Mouse (Mus musculus): Measurements from ENCODE around the gene Olfr123. TPM values are rescaled to one million over a fixed set of nuclear protein-coding genes. Genes with fewer than 3 reads are reported as not detected.

The Olfr123 gene
- total RNA-seq (2021) = not detected in 2 replicates
- long read RNA-seq = 0 reads

- no peak for DNase-seq
Observed at GRCm38 (mm10) chr17:37793229-37793628, at the start of gene Olfr123. Gene Olfr123 (plus strand): TSS chr17:37793529.

- DNase-seq = no peak
Observed at GRCm38 (mm10) chr17:37768307-37768706, 25.0 kb upstream of the Olfr123 start, which contains the start of gene Olfr122. Gene Olfr122 (plus strand): TSS chr17:37768607.

GRCm38 (mm10) chr17:37799588-37799987 is 6.3 kb downstream of the Olfr123 start, which contains the start of gene Olfr124:
Gene Olfr124 (plus strand): TSS chr17:37799888.
- DNase-seq = no peak

GRCm38 (mm10) chr17:37832649-37833048 is 39.3 kb downstream of the Olfr123 start, which contains the start of gene Olfr125:
Gene Olfr125 (plus strand): TSS chr17:37832949.
- no peak for DNase-seq

GRCm38 (mm10) chr17:37847183-37847582 is 53.9 kb downstream of the Olfr123 start, which contains the start of gene Olfr126:
Gene Olfr126 (plus strand): TSS chr17:37847483.
- DNase-seq = no peak

Other genes starting within 250 kb of the Olfr123 start
- gene Olfr112, start 224.1 kb upstream of the Olfr123 start, total RNA-seq (2021) = not detected in 2 replicates
- not detected in 2 replicates for gene Olfr113, start 215.9 kb upstream of the Olfr123 start, total RNA-seq (2021)
- not detected in 2 replicates for gene Olfr114, start 200.8 kb upstream of the Olfr123 start, total RNA-seq (2021)
- not detected in 2 replicates for gene Olfr115, start 166.4 kb upstream of the Olfr123 start, total RNA-seq (2021)
- gene Olfr116, start 166.3 kb upstream of the Olfr123 start, total RNA-seq (2021) = not detected in 2 replicates
- not detected in 2 replicates for gene Olfr117, start 129.7 kb upstream of the Olfr123 start, total RNA-seq (2021)
- gene Olfr118, start 126.5 kb upstream of the Olfr123 start, total RNA-seq (2021) = not detected in 2 replicates
- gene Olfr119, start 97.0 kb upstream of the Olfr123 start, total RNA-seq (2021) = not detected in 2 replicates
- gene Olfr120, start 71.7 kb upstream of the Olfr123 start, total RNA-seq (2021) = not detected in 2 replicates
- gene Olfr121, start 44.7 kb upstream of the Olfr123 start, total RNA-seq (2021) = not detected in 2 replicates
- not detected in 2 replicates for gene Olfr122, start 24.9 kb upstream of the Olfr123 start, total RNA-seq (2021)
- not detected in 2 replicates for gene Olfr124, start 6.4 kb downstream of the Olfr123 start, total RNA-seq (2021)
- gene Olfr125, start 39.4 kb downstream of the Olfr123 start, total RNA-seq (2021) = not detected in 2 replicates
- gene Olfr126, start 54.0 kb downstream of the Olfr123 start, total RNA-seq (2021) = not detected in 2 replicates
- not detected in 2 replicates for gene Olfr127, start 106.9 kb downstream of the Olfr123 start, total RNA-seq (2021)
- not detected in 2 replicates for gene Olfr128, start 127.0 kb downstream of the Olfr123 start, total RNA-seq (2021)
- not detected in 2 replicates for gene Olfr761, start 159.6 kb downstream of the Olfr123 start, total RNA-seq (2021)